Mouse (Mus musculus): ENCODE data around the gene Bnip2. TPM values are rescaled to one million over a fixed set of nuclear protein-coding genes. Genes with fewer than 3 reads are reported as not detected.
"Not testable (repeated sequence)": the region's sequence is repeated elsewhere in the genome, so short reads cannot be mapped to it uniquely, and the experiment has no call there.

Gene Bnip2
- total RNA-seq, 2 experiments from 2014 or later = 73.6 to 76.0 TPM

DNA sequence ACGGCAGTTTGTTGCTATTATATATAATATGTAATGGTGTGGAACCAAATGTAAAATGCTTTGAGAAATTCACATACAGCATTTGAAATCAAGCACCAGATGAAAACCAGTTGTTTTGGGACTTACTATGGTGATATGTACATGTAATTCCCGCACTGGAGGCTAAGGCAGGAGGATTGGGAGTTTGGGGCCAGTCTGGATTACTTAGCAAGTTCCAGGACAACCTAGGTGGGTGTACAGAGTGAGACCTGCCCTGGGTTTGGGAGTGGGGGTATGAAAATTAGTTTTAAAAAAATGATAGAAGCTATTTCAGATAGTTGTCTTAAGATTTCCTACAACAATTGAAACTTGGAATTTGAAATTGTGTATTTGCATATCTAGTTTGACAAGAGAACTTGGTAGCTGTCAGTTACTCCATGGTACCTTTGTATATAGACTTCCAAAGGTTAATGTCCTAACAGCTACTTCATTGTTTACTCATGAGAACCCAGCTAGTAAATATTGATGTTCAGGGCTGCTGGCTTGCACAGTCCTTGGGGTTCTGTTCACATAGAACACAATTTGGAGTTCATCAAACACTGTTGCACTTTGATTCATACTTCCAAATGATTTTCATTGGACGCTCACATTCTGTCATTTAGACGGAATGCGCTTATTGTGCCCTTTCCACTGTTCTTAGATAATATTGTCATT is 21.7 kb downstream of the Bnip2 start:
- DNase-seq = no peak

DNA sequence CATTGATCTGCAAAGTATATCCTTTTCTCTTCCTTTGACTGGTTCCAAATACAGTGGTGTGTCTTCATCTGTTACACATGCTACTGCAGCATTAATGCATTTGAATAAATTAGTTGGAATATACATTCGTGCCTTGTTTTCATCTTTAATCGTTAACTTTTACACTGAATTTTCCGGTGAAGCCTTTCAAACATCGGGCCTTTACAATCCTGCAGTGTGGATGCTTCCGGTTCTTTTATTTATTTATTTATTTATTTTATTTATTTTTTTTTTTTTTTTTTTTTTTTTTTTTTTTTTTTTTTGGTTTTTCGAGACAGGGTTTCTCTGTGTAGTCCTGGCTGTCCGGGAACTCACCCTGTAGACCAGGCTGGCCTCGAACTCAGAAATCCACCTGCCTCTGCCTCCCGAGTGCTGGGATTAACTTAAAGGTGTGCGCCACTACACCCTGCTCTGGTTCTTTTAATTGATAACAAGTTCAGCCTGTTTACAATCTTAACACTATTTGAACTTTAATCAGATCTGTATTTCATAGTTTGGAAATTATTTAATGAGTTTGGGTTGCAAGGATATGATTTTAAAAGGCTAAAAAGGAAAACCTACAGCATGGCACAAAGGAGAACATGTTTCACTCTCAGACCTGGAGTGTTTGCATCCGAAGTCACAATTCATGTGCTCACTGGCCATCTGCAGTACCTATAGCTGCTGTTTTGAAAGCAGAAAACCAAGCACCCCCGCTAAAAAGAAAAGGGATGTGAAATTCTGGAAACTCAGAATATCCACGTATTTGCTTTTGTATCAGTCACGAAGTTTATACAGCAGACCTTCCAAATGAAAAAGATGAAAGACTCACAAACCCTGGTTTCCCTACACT is 22.5 kb downstream of the Bnip2 start:
- DNase-seq = no peak

DNA sequence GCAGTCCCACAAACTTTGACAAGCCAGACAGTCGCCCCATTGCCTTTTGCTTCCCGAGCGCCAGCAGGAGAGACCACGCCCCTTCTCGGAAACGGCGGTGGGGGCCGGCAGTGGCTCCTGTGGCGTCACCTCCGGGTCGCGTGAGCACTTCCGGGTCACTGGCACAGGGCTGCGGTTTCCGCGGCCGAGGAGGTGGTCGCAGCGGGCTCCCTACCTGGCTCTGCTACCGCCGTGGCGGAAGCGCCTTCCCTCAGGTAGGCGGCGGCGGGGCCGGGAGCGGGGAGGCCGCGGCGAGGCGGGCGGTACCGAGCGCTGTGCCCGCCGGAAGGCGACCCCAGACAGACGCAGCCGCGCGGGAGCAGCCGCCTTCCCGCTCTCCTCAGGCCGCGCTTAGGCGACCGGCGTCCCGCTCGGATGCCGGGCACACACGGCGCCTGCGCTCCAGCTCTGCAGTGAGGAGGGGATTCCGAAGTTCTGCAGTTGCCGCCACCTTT is 23.2 kb downstream of the Bnip2 start, which contains the start of gene Gtf2a2:
TSS of gene Gtf2a2 (plus strand) at position 143 of the 494 bp plus-strand sequence.
- peak; percentile 89 for DNase-seq

DNA sequence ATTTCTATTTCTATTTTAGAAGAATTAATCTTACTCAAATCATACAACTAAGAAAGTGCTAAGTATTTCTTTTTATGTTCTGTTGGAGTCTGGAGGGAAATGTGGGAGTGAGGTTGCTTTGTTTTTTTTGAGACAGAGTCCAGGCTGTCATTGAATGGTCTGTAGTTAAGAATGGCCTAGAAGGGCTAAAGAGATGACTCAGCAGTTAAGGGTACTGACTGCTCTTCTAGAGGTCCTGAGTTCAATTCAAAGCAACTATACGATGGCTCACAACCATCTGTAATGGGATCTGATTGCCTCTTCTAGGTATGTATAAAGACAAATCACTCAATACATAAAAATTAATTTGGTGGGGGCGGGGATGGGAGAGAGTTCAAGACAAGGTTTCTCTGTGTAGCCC is 26.4 kb downstream of the Bnip2 start:
- no peak for DNase-seq

DNA sequence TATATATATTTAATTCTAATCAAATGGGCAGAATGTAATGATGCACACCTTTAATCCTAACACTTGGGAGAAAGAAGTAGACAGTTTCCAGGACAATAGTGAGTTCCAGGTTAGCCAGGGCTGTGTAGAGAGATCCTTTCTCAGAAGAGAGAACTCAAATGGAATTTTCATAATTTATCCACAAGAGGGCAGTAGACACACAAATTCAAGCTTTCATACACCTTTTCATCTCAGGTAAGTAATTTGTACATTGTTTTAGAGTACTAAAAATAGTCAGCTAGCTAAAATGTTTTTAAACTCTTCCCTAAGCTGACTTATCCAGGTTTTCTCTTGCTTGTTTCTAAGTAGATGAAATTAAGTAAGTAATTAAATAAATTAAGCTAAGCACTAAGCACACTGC is 29.6 kb downstream of the Bnip2 start:
- no peak for DNase-seq

DNA sequence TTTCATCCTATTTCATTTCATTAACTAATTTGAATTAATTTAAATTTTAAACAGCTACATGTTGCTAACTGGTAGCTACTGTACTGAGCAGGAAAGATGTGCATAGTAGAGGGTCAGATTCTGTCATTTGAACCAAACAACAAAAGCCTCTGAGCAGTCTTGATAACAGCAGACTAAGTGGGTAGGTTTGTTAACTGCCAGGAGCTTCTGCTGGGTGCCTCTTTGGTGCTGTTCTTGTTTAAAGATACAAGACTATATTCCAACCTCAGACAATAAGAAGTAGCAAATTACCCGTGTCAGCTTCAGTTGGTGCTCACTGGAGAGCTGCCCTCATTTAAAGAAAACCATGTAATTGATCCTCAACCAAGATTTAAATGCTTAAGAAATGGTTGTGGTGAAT is 32.3 kb downstream of the Bnip2 start:
- no peak for DNase-seq

DNA sequence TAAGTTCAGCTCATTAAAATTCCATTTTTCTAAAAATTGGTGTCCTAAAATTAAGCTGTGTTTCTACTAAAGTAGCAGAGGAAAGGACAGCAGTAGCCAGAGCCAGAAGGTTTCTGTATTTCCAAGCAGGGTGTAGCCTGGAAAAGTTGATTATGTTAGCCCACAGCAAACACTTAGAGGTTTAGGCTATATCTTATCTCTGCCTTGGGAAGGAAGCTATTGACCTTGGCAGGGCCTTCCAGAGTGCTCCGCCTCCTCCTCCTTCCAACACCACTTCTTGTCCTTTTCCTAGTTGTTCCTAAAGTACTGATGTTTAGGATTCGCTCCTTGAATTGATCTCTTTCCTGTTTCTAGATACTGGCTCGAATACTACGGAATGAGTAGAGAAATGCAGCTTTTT is 32.8 kb downstream of the Bnip2 start:
- DNase-seq = no peak

DNA sequence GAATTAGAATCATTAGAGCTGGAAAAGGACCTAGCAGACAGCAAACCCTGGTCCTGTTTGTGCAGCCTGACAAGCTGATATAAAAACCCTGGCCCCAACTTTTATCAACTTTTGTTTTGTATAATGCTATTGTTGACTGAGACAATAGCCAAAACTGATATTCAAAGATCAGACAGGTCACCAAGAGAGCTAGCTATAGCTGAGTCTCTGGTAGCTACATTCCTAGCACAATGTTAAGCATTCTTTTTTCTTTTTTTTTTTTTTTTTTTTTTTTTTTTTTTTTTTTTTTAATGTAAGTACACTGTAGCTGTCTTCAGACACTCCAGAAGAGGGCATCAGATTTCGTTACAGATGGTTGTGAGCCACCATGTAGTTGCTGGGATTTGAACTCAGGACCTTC is 34.3 kb downstream of the Bnip2 start:
- DNase-seq = not testable (repeated sequence)

DNA sequence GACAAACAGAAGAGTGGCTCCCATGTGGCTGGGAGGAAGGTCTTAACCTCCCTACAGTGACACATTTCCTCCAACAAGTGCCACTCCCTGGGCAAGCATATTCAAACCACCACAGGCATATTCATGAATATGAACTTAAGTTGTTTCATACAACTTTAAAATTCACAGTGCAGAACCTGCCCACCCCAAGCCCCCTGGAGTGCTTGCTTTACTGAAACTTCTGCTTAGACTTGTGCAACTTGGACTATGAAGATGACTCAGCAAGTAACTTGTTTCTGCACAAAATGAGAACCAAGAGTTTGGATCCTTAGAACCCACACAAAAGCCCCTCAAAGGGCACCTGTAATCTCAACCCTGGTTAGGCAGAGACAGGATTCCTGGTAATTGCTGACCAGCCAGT is 35.4 kb downstream of the Bnip2 start:
- no peak for DNase-seq

DNA sequence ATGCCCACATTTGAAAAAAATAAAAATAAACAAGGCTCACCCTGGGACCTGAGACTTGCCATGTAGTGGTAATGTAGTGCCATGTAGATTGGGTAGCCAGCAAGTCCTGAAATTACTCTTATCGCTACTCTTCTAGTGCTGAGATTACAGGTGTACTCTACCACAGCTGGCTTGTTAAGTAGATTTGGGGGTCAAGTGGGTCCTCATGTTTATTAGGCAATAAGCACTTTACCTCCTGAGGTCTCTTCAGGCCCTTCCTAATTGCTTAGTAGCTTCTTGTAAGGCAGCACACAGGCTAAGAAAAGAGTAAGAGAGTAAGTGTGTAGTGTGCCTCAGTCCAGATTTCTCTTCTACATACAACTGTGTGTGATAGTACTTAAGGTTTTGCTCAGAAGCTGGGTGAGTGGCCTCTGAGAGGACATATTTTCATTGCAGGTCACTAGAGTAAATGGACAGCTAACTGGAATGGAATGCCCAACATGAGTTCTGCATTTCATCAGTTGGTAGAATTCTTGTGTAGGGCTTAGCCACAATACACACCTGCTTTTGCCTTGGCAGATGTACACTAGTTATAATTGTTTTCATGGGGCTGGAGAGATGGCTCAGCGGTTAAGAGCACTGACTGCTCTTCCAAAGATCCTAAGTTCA is 36.2 kb downstream of the Bnip2 start:
- no peak for DNase-seq

DNA sequence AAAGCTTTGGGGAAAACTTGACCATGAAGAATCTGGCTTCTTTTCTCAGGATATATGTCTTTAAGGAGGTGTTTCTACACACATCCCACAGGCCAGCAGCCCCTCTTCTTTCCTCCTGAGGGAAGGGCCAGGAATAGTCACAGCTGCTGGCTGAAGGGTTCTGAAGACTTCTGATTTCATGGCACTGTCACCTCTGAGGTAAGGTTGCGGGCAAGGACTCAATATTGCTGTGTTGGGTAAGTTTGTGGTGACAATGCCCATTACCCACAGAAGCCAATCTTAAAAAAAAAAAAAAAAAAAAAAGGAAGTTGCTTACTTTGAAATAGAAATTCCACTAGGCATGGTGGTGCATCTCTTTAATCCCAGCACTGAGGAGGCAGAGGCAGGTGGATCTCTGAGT is 42.9 kb downstream of the Bnip2 start:
- no peak for DNase-seq

DNA sequence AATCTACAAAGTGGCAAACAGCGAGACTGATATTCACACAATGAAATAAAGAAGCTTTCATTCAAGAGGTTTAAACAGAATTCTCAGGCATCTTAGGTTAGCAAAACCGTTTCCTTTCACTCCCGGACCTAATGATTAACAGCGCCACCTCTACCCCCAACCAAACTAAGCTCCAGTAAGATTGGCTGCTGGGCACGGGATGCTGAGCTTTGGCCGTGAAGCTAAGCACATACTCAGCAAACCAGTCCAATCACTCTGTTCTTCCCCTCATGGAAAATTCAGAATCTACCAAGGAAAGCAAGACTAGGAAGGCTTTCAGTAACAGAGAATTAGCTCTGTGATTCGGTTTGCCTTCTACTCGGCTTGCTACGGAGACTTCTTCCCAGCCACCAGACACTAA is 43.8 kb downstream of the Bnip2 start:
- DNase-seq = no peak

DNA sequence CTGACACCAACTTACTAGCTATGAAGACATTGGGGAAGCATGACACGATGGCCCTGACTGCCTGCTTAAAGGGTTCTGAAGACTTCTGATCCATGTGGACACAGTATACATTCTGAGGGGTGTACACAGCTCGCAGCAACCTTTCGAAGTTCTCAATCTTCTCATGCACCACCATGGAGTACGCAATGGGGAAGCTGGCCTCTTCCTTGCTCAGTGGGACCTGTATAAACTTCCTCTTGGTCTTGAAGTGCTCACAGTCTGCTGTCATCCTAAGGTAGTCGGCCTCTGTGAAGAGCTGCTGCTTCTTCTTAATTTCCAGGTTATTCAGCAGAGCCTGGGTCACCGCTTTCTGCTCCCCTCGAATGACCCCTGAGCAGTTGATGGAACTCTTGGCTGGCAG is 45.4 kb downstream of the Bnip2 start:
- DNase-seq = no peak

DNA sequence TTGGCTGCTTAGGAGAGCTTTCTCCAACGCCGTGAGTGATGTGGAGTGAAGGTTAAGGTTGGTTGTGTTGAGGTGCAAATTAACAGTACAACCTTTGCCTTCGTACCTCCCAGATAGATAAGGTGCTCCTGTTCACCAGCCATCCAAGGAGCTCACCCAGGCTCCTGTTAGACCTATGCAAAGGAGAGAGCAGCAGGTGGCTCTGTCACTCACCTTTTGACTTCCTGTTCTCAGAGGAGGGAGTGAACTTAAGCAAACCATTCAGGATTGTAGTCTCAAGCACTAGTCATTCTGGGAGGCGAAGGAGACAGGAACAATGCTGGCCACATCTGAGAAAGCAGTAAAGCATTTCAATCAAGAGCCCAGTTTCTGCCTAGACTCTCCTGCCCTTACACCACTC is 47.4 kb downstream of the Bnip2 start:
- DNase-seq = no peak

DNA sequence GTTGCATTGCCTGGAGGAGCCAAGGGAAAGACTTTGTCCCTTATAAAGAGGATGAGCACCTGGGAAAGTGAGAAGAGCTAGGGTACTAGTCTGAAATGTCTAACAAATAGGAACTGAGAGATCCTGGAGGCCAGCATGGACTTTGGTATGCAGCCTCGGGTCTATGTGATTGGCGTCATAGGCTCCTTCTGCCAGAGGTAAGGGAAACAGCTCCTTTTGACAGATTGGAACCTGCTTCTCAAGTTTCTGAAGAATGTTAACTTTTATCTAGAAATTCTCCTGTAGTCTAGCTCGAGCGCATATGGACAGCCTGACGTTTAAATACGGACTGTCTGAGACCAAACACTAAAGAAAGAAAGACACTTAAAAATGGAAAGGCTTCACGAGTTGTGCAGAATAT is 48.7 kb downstream of the Bnip2 start, which contains the start of gene Gcnt3:
TSS of gene Gcnt3 (minus strand) at position 101 of the 400 bp plus-strand sequence.
- no peak for DNase-seq

DNA sequence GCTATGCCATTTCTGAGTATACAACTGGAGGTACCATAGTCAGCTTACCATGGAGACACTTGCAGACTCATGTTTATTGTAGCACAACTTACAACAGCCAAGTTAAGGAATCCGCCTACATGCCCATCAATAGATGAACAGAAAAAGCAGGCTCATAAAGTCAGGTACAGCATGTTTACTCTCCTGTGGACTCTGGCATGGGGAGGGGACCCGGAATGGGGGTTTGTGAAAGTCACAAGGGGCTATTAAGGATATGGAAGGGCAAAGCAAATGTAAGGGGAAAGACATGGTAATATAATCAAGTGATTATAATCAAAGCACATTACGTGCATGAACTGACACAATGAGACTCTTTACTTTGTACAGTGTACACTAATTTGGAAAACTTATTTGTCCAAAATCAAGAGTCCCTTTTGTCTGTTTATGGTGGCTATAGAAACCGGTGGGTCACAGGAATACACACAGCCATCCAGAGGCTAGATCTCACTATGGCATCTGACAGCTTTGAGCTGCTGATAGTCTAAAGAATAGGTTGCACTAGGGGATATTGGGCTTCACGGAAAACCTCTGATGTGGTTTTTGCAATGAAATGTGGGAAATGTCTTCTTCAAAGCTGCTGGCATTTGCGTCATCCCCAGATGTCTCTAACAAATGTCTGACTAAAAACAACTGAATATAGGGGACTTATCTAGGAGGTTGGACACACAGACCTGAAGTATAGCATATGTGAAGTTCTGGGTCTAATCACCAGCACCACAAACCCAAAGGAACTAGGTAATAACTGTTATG is 50.5 kb downstream of the Bnip2 start:
- DNase-seq = no peak

DNA sequence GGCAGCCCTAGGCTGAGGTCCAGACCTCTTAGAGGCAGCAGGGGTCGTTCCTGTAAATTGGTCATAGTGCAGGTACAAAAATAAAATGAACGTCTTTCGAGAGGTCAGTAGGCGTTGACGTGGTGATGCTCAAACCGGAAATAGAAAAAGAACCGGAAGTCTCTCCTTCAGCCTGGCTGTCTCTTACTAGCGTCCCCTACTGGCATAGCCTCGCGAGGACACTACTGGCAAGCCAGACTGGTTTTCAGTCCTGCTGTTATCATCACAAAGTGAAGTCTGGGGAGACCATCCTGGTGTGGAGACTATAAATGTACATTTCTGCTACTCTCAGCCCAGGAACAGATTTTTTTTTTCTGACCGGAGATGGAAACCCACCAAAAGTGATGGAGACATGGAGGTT is 51.3 kb downstream of the Bnip2 start:
- DNase-seq = no peak

DNA sequence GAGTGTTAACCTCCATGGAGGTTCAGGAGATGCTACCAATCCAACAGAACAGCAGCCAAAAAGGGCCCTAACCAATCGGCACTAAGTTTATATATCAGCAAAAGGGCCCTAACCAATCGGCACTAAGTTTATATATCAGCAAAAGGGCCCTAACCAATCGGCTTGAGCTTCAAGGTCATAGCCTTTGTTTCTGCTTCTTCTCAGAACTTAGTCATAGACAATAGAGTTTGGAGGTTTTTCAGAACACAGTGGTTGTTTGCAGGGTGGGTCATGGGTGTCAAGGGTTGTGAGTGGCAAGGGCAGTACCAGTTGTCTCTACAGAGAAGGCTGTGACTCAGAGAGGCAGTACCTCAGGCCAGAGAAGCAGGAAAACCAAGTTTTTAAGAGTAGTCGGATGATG is 52.9 kb downstream of the Bnip2 start:
- no peak for DNase-seq

DNA sequence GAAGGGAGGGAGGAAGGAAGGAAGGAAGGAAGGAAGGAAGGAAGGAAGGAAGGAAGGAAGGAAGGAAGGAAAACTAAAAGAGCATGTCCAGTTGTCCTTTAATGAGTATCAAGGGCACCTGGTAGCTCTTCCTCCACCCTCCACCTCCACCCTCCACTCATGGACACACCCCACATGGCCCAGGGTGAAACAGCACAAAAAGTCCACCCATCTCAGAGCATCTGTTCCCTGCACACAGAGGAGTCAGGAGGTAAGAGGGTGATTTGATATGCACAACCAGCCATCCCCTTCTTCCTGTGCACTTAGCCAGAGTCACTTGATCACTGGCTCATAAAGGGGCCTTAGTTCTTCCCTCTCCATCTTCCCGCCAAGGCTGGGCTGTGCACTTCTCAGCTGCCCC is 53.7 kb downstream of the Bnip2 start:
- no peak for DNase-seq

DNA sequence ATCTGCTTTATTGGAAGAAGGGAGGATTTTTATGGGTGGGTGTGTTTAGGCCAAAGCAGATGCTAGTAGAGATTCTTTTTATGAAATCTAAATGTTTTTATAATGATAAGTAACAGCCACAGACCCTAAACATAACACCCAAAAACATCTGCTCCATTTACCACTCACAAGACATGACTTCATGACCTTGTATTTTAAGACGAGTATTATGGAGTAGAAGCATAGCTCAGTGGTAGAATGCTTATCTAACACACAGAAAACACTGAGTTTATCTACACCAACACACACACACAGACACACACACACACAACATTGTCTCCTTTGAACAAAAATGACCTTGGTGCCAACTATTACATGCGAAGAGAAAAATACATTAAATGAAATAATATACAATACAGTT is 55.6 kb downstream of the Bnip2 start:
- DNase-seq = no peak

DNA sequence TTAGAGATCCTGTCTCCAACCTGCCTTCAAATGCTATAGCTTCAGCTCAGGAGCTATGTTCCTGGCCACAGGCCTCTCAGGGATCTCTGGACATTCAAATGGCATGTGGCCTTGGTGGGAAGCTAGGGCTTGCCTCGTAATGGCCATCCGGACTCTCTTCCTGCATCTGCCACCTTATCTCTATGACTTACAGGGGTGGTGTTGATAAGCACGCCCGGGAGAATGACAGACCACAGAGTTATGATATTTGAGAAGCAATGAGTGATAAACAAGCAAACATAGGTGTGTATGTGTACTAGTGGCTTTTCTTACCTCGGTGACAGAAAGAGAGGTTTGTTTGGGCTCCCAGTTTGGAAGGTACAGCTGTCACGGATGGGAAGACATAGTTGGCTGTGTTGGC is 57.0 kb downstream of the Bnip2 start:
- DNase-seq = no peak

DNA sequence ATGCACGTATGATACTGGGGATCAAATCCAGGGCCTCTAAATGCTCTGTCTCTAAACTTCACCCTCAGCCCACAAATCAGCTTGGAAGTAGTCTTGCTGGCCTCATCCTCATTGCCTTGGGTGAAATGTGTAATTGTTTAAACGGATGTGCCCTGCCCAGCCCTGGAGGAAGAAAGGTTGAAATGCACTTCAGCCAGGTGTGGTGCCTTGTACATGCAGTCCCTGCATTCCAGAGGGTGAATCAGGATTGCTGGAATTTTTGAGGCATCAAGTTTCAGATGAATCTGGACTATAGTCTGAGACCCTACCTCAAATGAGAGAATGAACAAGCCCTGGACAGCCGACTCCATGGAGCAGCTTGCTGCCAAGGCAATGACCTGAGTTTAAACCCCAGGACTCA is 58.6 kb downstream of the Bnip2 start:
- no peak for DNase-seq
